Mouse (Mus musculus) G1E (cell line): ENCODE measurements around the gene Zfp318.

Source experiments
- CTCF ChIP-seq: IDR thresholded peaks from 2 replicates; pipeline ENCODE4 v1.5.1; 2012; ENCODE audit warnings: low read depth, low read length, inconsistent platforms, mixed read lengths
- GATA1 ChIP-seq: IDR thresholded peaks from 2 replicates; pipeline ENCODE4 v1.6.1; 2012; ENCODE audit warnings: borderline replicate concordance, low read length, inconsistent platforms, mixed read lengths
- TAL1 ChIP-seq: conservative IDR thresholded peaks from 2 replicates; pipeline ENCODE4 v1.6.1; 2012; ENCODE audit warnings: low read depth, low read length, inconsistent platforms, mixed read lengths

- no peak for TF ChIP-seq CTCF
- TF ChIP-seq TAL1: no peak
- TF ChIP-seq GATA1: no peak
These were observed 74.9 kb downstream of the Zfp318 start for GRCm38 (mm10) chr17:46458439-46458838.
